Mouse (Mus musculus): ENCODE measurements around the gene Tlnrd1. TPM values are rescaled to one million over a fixed set of nuclear protein-coding genes. Genes with fewer than 3 reads are reported as not detected.

The Tlnrd1 gene
- 9.2 and 11.1 TPM in 2 replicates for polyA plus RNA-seq (2014; fragmentation: Nextera tagmentation; extraction: Ambion mirVana)

DNA sequence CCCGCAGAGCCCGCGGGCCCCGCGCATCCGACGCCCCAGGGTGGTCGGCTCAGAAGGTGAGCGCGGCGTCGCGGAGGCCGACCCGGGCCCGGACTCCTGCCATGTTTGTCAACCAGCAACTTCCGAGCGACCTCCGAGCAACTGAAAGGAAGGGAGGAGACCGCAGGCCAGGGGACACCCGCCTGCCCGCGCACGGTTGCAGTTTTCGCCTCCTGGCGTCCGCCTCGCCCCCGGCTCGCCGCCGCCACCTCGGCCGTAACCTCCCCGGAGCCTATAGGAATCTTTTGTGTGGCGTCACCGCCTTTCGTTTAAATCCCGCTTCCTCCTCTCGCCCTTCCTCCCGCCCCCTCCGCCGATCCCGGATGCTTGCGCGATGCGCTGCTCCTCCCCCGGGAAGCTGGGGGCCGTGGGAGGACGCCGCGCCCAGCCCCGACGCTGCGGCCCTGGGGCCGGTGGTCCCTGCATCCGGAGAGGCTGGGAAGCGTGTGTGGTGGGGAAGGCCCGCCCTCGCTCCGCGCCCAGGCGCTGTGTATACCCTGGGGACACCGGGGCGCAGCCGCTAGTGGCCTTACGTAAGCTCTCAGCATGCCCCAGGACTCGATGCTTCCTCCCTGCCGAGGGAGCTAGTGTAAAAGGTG, at the start of gene Tlnrd1, which contains the start of gene Mesd:
Gene Tlnrd1 (minus strand): TSS at position 285 of the 638 bp plus-strand sequence.
Gene Mesd (plus strand): TSS at position 446 of the 638 bp plus-strand sequence.
- ATAC-seq (ENCODE audit: low FRiP score, low TSS enrichment), result peak; percentile 82

DNA sequence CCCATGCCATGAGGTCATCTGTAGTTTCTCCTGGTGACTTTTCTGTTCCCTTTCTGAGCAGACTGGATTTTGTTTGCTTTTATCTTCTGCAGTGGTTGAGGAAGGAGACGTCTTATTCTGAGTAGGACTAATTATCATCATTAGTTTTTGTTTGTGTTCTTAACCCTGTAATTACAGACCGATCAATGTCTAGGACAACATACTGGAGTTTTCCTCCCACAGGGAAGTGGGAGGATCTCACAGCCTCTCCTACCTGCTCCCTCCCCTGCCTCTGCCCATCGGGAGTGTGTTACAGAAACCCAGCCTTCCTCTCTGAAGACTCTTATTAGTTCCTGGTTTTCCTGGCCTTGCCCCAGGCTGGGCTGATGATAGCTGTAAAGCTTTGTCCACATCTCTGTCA, 37.5 kb upstream of the Tlnrd1 start:
- H3K4me3 ChIP-seq (replicated peaks; ENCODE audit: low read depth, low read length), result no peak overlapping the region
- no peaks in the 10 kb centered on the region for H3K9me3 ChIP-seq (ENCODE audit: control insufficient read depth, low read length)
- no peak for ATAC-seq (ENCODE audit: low FRiP score, low TSS enrichment)
- H3K4me1 ChIP-seq (ENCODE audit: control insufficient read depth, insufficient read depth, low read length), result no peaks in the 10 kb centered on the region
- H3K9ac ChIP-seq (replicated peaks; ENCODE audit: low read length), result no peak overlapping the region
- no peak overlapping the region for H3K27ac ChIP-seq (replicated peaks; ENCODE audit: low read depth, low read length)
- no peak overlapping the region for H3K4me2 ChIP-seq (ENCODE audit: low read length)
- no peak for DNase-seq
- H3K36me3 ChIP-seq (ENCODE audit: control insufficient read depth, insufficient read depth, low read length), result no peaks in the 10 kb centered on the region
- H3K27me3 ChIP-seq (ENCODE audit: control insufficient read depth, insufficient read depth, low read length), result no peaks in the 10 kb centered on the region
- WGBS, result 84% methylated on average over 3 of the region's 3 CpGs

More for the DNA sequence above, at the start of gene Tlnrd1, which contains the start of gene Mesd:
- Histone ChIP-seq H3K9ac (replicated peaks; ENCODE audit: low read length) (peak within 1 kb of the TSS; percentile 91), H3K36me3 (ENCODE audit: control insufficient read depth, insufficient read depth, low read length) (peaks cover 5% of the 10 kb centered on the region; the same call in 1 of the 2 replicates), H3K27ac (replicated peaks; ENCODE audit: low read depth, low read length) (peak within 1 kb of the TSS; percentile 93), H3K27me3 (ENCODE audit: control insufficient read depth, insufficient read depth, low read length) (no peaks in the 10 kb centered on the region), H3K4me3 (replicated peaks; ENCODE audit: low read depth, low read length) (peak within 1 kb of the TSS; percentile 74), H3K9me3 (ENCODE audit: control insufficient read depth, low read length) (0 out of 2 replicates have a peak, but pooled peaks cover 3% of the 10 kb centered on the region), H3K4me1 (ENCODE audit: control insufficient read depth, insufficient read depth, low read length) (peaks cover 34% of the 10 kb centered on the region), H3K4me2 (ENCODE audit: low read length) (peak within 1 kb of the TSS; percentile 90)
- WGBS, result under 1% methylated on average over 69 of the region's 69 CpGs
- peak; percentile 93 for DNase-seq

DNA sequence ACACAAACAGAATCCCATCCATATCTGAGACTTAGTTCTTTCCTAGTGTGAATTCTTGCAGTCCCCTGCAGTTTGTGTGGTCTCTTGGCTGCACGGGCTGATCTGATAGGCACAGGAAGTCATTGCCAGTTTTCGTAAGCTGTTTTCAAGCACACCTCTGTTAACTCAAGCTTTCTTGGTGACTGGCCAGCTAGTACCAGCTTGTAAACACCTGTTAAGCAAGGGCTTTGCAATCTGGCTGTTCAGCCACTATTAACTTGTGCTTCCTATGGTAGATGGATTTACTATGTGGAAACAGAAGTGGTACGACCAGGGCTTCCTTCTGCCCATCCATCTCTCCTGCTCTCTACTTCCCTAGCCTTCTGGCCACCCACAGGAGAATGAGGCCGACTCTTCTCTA, 36.1 kb upstream of the Tlnrd1 start:
- 87% methylated on average over 4 of the region's 4 CpGs for WGBS
- H3K27me3 ChIP-seq (ENCODE audit: control insufficient read depth, insufficient read depth, low read length), result no peaks in the 10 kb centered on the region
- no peak for DNase-seq

DNA sequence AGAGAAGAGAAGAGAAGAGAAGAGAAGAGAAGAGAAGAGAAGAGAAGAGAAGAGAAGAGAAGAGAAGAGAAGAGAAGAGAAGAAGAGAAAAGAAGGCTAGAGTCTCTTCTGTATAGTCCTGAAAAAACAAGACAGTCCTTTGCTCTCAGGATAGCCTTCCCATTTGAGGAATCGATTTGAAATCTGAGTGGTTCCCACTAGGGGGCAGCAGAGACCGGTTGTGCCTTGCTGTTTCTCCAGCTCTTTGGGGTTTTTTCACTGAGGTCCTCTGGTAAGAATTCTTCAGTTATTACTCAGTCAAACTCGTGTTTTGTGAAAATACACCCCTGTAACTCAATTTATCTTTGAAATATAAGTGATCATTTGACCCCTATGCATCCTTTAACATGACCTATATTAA, 30.5 kb upstream of the Tlnrd1 start:
- Histone ChIP-seq H3K27ac (replicated peaks; ENCODE audit: low read depth, low read length) (no peak overlapping the region), H3K9me3 (ENCODE audit: control insufficient read depth, low read length) (no peaks in the 10 kb centered on the region), H3K4me2 (ENCODE audit: low read length) (no peak overlapping the region), H3K4me3 (replicated peaks; ENCODE audit: low read depth, low read length) (no peak overlapping the region), H3K36me3 (ENCODE audit: control insufficient read depth, insufficient read depth, low read length) (no peaks in the 10 kb centered on the region), H3K9ac (replicated peaks; ENCODE audit: low read length) (no peak overlapping the region), H3K4me1 (ENCODE audit: control insufficient read depth, insufficient read depth, low read length) (no peaks in the 10 kb centered on the region), H3K27me3 (ENCODE audit: control insufficient read depth, insufficient read depth, low read length) (no peaks in the 10 kb centered on the region)
- WGBS, result 1% methylated on average over 3 of the region's 3 CpGs
- ATAC-seq (ENCODE audit: low FRiP score, low TSS enrichment) (no peak; the same call in 1 of the 2 replicates), DNase-seq (peak; percentile 95)

More for the DNA sequence above, 36.1 kb upstream of the Tlnrd1 start:
- Histone ChIP-seq H3K36me3 (ENCODE audit: control insufficient read depth, insufficient read depth, low read length) (no peaks in the 10 kb centered on the region), H3K4me2 (ENCODE audit: low read length) (no peak overlapping the region), H3K9me3 (ENCODE audit: control insufficient read depth, low read length) (no peaks in the 10 kb centered on the region), H3K4me1 (ENCODE audit: control insufficient read depth, insufficient read depth, low read length) (no peaks in the 10 kb centered on the region), H3K4me3 (replicated peaks; ENCODE audit: low read depth, low read length) (no peak overlapping the region), H3K27ac (replicated peaks; ENCODE audit: low read depth, low read length) (no peak overlapping the region), H3K9ac (replicated peaks; ENCODE audit: low read length) (no peak overlapping the region)
- no peak for ATAC-seq (ENCODE audit: low FRiP score, low TSS enrichment)

DNA sequence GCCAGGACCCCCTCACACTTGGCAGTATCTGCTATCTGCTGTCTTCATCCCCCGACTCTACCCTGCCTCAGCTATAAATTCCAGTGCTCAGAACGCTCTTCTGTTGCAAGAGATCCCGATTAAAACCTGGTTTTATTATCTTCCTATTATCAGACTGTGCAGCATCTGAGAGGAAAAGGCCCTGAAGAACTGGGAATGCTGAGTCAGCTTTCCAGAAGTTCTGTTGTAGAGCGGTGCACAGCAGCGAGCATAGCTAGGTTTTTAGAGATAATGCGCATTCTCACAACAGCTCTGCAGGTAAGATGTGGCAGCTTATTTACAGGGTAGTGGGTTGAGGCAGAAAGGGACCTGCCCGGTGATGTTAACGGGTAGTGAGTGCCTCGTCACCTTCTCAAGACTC, 29.9 kb upstream of the Tlnrd1 start:
- WGBS, result 80% methylated on average over 9 of the region's 9 CpGs
- ATAC-seq (ENCODE audit: low FRiP score, low TSS enrichment) (no peak), DNase-seq (no peak)
- Histone ChIP-seq H3K27me3 (ENCODE audit: control insufficient read depth, insufficient read depth, low read length) (no peaks in the 10 kb centered on the region), H3K4me1 (ENCODE audit: control insufficient read depth, insufficient read depth, low read length) (no peaks in the 10 kb centered on the region), H3K27ac (replicated peaks; ENCODE audit: low read depth, low read length) (no peak overlapping the region), H3K9me3 (ENCODE audit: control insufficient read depth, low read length) (no peaks in the 10 kb centered on the region), H3K4me2 (ENCODE audit: low read length) (no peak overlapping the region), H3K4me3 (replicated peaks; ENCODE audit: low read depth, low read length) (no peak overlapping the region), H3K36me3 (ENCODE audit: control insufficient read depth, insufficient read depth, low read length) (no peaks in the 10 kb centered on the region), H3K9ac (replicated peaks; ENCODE audit: low read length) (no peak overlapping the region)

DNA sequence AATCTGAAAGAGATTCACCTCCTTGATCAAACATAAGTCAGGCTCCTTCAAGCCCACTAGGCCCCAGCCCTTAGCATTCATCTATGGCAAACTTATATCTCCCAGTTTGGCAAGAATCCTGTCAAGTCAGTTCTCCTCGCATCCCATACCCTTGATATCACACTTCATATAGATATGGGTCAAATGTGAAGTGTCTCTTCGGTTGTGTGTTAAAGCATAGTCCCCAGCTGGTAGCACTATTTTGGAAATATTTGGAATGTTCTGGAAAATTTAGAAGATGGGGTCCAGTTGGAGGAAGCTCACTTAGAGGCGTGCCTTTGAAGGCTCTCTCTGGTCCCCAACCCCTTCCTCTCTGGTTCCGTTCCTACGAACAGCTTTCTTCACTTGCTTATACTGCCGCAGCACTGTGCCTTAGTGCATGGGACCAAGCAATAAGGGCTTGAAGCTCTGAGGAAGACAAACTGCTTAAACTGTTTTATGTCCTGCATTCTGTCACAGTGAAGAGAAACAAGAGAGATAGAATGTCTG, 29.4 kb upstream of the Tlnrd1 start:
- 91% methylated on average over 6 of the region's 6 CpGs for WGBS
- Histone ChIP-seq H3K4me1 (ENCODE audit: control insufficient read depth, insufficient read depth, low read length) (no peaks in the 10 kb centered on the region), H3K9ac (replicated peaks; ENCODE audit: low read length) (no peak overlapping the region), H3K36me3 (ENCODE audit: control insufficient read depth, insufficient read depth, low read length) (no peaks in the 10 kb centered on the region), H3K27ac (replicated peaks; ENCODE audit: low read depth, low read length) (no peak overlapping the region), H3K4me2 (ENCODE audit: low read length) (no peak overlapping the region), H3K4me3 (replicated peaks; ENCODE audit: low read depth, low read length) (no peak overlapping the region), H3K9me3 (ENCODE audit: control insufficient read depth, low read length) (no peaks in the 10 kb centered on the region), H3K27me3 (ENCODE audit: control insufficient read depth, insufficient read depth, low read length) (no peaks in the 10 kb centered on the region)
- ATAC-seq (ENCODE audit: low FRiP score, low TSS enrichment) (no peak), DNase-seq (no peak)

DNA sequence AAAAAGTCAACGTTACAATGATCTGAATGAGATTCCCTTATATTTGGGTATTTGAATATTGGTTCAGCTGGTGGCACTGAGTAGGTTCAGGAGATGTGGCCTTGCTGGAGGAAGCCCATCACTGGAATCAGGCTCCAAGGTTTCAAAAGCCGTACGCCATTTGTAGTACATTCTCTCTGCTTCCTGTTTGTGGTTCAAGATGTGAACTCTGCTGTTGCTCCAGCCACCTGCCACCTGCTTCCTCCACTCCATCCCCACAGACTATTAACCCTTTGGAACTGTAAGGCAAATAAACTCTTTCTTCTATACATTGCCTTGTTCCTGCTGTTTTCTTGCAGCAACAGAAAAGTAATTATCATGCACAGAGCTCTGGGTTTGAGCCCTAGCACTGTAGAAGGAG, 27.8 kb upstream of the Tlnrd1 start:
- no peak overlapping the region for H3K9ac ChIP-seq (replicated peaks; ENCODE audit: low read length)
- H3K4me1 ChIP-seq (ENCODE audit: control insufficient read depth, insufficient read depth, low read length), result no peaks in the 10 kb centered on the region
- no peak for ATAC-seq (ENCODE audit: low FRiP score, low TSS enrichment)
- DNase-seq, result no peak
- no peak overlapping the region for H3K4me2 ChIP-seq (ENCODE audit: low read length)
- H3K27me3 ChIP-seq (ENCODE audit: control insufficient read depth, insufficient read depth, low read length), result no peaks in the 10 kb centered on the region
- H3K9me3 ChIP-seq (ENCODE audit: control insufficient read depth, low read length), result no peaks in the 10 kb centered on the region
- H3K4me3 ChIP-seq (replicated peaks; ENCODE audit: low read depth, low read length), result no peak overlapping the region
- H3K27ac ChIP-seq (replicated peaks; ENCODE audit: low read depth, low read length), result no peak overlapping the region
- 91% methylated on average over 3 of the region's 3 CpGs for WGBS
- no peaks in the 10 kb centered on the region for H3K36me3 ChIP-seq (ENCODE audit: control insufficient read depth, insufficient read depth, low read length)

DNA sequence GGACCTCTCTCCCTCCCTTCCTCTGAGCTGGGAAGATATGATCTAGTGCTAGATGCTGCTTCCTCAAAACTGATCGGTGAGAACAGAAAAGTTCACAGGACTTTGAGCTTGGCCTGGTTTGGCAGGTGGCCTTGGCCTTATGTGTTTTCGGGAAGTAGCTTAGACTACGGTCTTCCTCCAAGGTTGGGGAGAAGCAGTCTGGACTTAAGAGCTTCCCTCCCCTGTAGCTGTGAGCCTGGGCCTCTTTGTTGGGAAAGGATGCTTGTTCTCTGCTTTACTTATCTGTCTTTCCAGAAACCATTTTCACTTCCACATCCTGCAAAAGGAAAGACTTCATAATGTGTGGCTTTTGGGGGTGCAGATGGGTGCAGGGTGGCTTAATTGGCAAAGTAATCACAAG, 20.7 kb upstream of the Tlnrd1 start:
- Histone ChIP-seq H3K4me3 (replicated peaks; ENCODE audit: low read depth, low read length) (no peak overlapping the region), H3K9me3 (ENCODE audit: control insufficient read depth, low read length) (no peaks in the 10 kb centered on the region), H3K4me1 (ENCODE audit: control insufficient read depth, insufficient read depth, low read length) (no peaks in the 10 kb centered on the region), H3K27ac (replicated peaks; ENCODE audit: low read depth, low read length) (no peak overlapping the region), H3K27me3 (ENCODE audit: control insufficient read depth, insufficient read depth, low read length) (no peaks in the 10 kb centered on the region), H3K4me2 (ENCODE audit: low read length) (no peak overlapping the region), H3K36me3 (ENCODE audit: control insufficient read depth, insufficient read depth, low read length) (peaks cover 21% of the 10 kb centered on the region), H3K9ac (replicated peaks; ENCODE audit: low read length) (no peak overlapping the region)
- no peak for ATAC-seq (ENCODE audit: low FRiP score, low TSS enrichment)
- no peak for DNase-seq
- 100% methylated on average over 3 of the region's 3 CpGs for WGBS

Data from midbrain, embryonic 14.5 days (tissue).